Mouse (Mus musculus): ENCODE results near the gene Mrrf.

- TF ChIP-seq POLR2A (IDR thresholded peaks at IDR 0.05; ENCODE audit: low read depth, low read length) (no peak), CTCF (IDR thresholded peaks at IDR 0.05; ENCODE audit: borderline replicate concordance, insufficient read depth, low read length) (no peak)
Observed at GRCm38 (mm10) chr2:36108615-36109014, 27.6 kb upstream of the Mrrf start.

Measured in embryonic fibroblast, embryonic 13.5 days (primary cell).